In the genomic region with DNA sequence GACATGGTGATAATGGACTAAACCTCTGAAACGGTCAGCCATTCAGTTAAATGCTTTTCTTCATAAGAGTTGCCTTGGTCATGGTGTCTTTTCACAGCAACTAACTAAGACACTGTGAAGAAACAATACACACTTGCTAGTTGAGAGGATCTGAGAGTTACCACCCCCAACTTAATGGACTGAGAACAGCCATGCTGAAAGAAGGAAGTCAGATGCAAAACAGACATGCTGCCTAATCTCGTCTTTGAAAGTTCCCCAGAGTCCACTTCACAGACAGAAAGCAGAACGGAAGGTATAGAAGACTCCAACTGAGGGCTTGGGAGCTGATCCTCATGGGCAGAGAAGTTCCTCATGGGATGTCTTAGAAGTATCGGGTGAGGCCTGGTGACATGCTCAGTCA, we compare ENCODE assay signal across 23 mouse cellular contexts.
DNase-seq lines count a peak whose midpoint lies in the region; ATAC-seq lines count a peak whose summit lies in the region.
"Had no signal": no experiment of that assay in that cellular context is flagged by ENCODE, and none has a peak within 500 bp of the region (broad histone marks: within the 10 kb centered on the region; RNA-seq: fewer than 3 reads in every experiment).

No protein-coding gene starts in this region.

- ATAC-seq in common myeloid progenitor, adult 5-6 weeks (replicated peaks; ENCODE audit: low read depth, poor library complexity, severe bottlenecking), result peak; percentile 51
- ATAC-seq in megakaryocyte progenitor cell, adult 5-6 weeks (replicated peaks; ENCODE audit: poor library complexity), result peak; percentile 59
- ATAC-seq: activated CD4-positive, CD25-positive, alpha-beta regulatory T cell, adult 4 months; forebrain, embryonic 13.5 days; forebrain, embryonic 16.5 days; hindbrain, postnatal 0 days; inflammation-experienced regulatory T-cells, adult 6 months had no signal

- DNase-seq in spleen, postnatal 36 days (ENCODE audit: low spot score in 2 of 2), result peak; percentile 68 to 74
- no peak for DNase-seq in spleen, postnatal 14 days (ENCODE audit: low spot score in 2 of 2)
- no peak for DNase-seq in MN1 (ENCODE audit: low spot score)
- no peak for DNase-seq in frontal cortex, postnatal 36 days (ENCODE audit: low spot score in 2 of 2)
- no peak for DNase-seq in T-cell, adult 2 months (ENCODE audit: low spot score)
- DNase-seq: adrenal gland, adult 8-10 months; adrenal gland, postnatal 25 days; cerebellum, adult 11-12 months; cerebellum, adult 8-10 months; cerebellum, postnatal 10 days; cerebellum, postnatal 36 days; gastrocnemius, adult 2 months; gastrocnemius, postnatal 14 days; heart, adult 18-20 months; heart, postnatal 14 days; heart, postnatal 4 days had no signal

Comparison
In these comparisons a context has a peak if more than half of its experiments do, and no peak if none do; other contexts are left out.
1. DNase-seq: peak in spleen, postnatal 36 days (2 of 2); none in spleen, postnatal 14 days (0 of 2), MN1 (single experiment), frontal cortex, postnatal 36 days (0 of 2) and T-cell, adult 2 months (single experiment).